In genomic region chr11:115373805-115374694, GRCm38 (mm10) we compare ENCODE assay signal across 7 mouse cellular contexts. TPM values are rescaled to one million over a fixed set of nuclear protein-coding genes. Genes with fewer than 3 reads are reported as not detected.
DNase-seq lines count a peak whose midpoint lies in the region; ATAC-seq lines count a peak whose summit lies in the region.

No protein-coding gene starts in this region.

- ATAC-seq in intestine, embryonic 16.5 days: peak; percentile 50; the same call in 1 of the 2 replicates
- peak; percentile 62 for ATAC-seq in megakaryocyte-erythroid progenitor cell, adult 5-6 weeks (replicated peaks; ENCODE audit: low FRiP score, low TSS enrichment, poor library complexity, severe bottlenecking)

- 0 out of 2 replicates have a peak, but pooled peaks cover 2% of the 10 kb centered on the region for H3K9me3 ChIP-seq in intestine, embryonic 16.5 days (ENCODE audit: control insufficient read depth, low read length)

- H3K4me2 ChIP-seq in intestine, embryonic 16.5 days (ENCODE audit: low read depth, low read length): peak overlapping the region; percentile 65

- H3K27ac ChIP-seq in intestine, embryonic 16.5 days (ENCODE audit: low read length): no peak overlapping the region

- peak overlapping the region; percentile 60 for H3K9ac ChIP-seq in intestine, embryonic 16.5 days (ENCODE audit: low read depth, low read length)

- intact Hi-C loops in gastrocnemius, postnatal 36 days (cut with DNase I): no loop called here
- intact Hi-C loops in left cerebral cortex, postnatal 25 days (cut with DNase I): no loop called here

- peaks cover 17% of the 10 kb centered on the region; the same call in 1 of the 2 replicates for H3K27me3 ChIP-seq in intestine, embryonic 16.5 days (replicated peaks; ENCODE audit: control insufficient read depth, insufficient read depth, low read length)

- H3K4me1 ChIP-seq in intestine, embryonic 16.5 days (ENCODE audit: control insufficient read depth, insufficient read depth, low read length): peaks cover 8% of the 10 kb centered on the region; the same call in 1 of the 2 replicates

- peak; percentile 90 for DNase-seq in adrenal gland, postnatal 14 days
- peak; percentile 71 for DNase-seq in embryo, embryonic 10 days (ENCODE audit: low spot score)
- DNase-seq in gastrocnemius, postnatal 36 days: peak; percentile 60 to 65
- DNase-seq in left cerebral cortex, postnatal 25 days (ENCODE audit: low spot score in 2 of 2): peak; percentile 72 to 83
- peak; percentile 51 for DNase-seq in skeletal muscle tissue, adult 2 months (ENCODE audit: low read depth, low spot score)

- 2% methylated on average over 30 of the region's 30 CpGs for WGBS in intestine, embryonic 16.5 days

- no peaks in the 10 kb centered on the region for H3K36me3 ChIP-seq in intestine, embryonic 16.5 days (ENCODE audit: control insufficient read depth, insufficient read depth, low read length)

- peak overlapping the region; percentile 45 for H3K4me3 ChIP-seq in intestine, embryonic 16.5 days (ENCODE audit: low read length)

RNA-seq across cellular contexts. Expression of gene Hid1, which starts 6.5 kb away (rescaled TPM):
- 20.3 and 27.4 TPM in 2 replicates for total RNA-seq in adrenal gland, postnatal 14 days (2021)
- total RNA-seq in gastrocnemius, postnatal 36 days (2021): 1 to 10 TPM; 2.0 TPM
- polyA plus RNA-seq in intestine, embryonic 16.5 days (2015; fragmentation: Nextera tagmentation; extraction: Ambion mirVana): 20.5 and 22.0 TPM in 2 replicates
- total RNA-seq in left cerebral cortex, postnatal 25 days (2021): 100 to 1,000 TPM; 108 to 111 TPM
- total RNA-seq in megakaryocyte-erythroid progenitor cell, adult 5-6 weeks (2014; fragmentation: Nextera tagmentation): 0.17 TPM in 1 of 2 replicates, not detected in the other
- not detected in 2 replicates for total RNA-seq in megakaryocyte-erythroid progenitor cell, adult 5-6 weeks (2017)

RNA-seq across cellular contexts. Expression of gene Cdr2l, which starts 7.7 kb away (rescaled TPM):
- 61.5 and 66.2 TPM in 2 replicates for total RNA-seq in adrenal gland, postnatal 14 days (2021)
- 1 to 10 TPM; 2.1 to 2.6 TPM for total RNA-seq in gastrocnemius, postnatal 36 days (2021)
- 4.6 and 5.1 TPM in 2 replicates for polyA plus RNA-seq in intestine, embryonic 16.5 days (2015; fragmentation: Nextera tagmentation; extraction: Ambion mirVana)
- total RNA-seq in left cerebral cortex, postnatal 25 days (2021): 10 to 100 TPM; 19.8 to 20.9 TPM
- total RNA-seq in megakaryocyte-erythroid progenitor cell, adult 5-6 weeks (2014; fragmentation: Nextera tagmentation): not detected in 2 replicates
- total RNA-seq in megakaryocyte-erythroid progenitor cell, adult 5-6 weeks (2017): 0.38 TPM in 1 of 2 replicates, not detected in the other

RNA-seq across cellular contexts. Expression of gene Mrpl58, which starts 29.5 kb away (rescaled TPM):
- total RNA-seq in adrenal gland, postnatal 14 days (2021): 136 and 146 TPM in 2 replicates
- total RNA-seq in gastrocnemius, postnatal 36 days (2021): 10 to 100 TPM; 86.7 to 98.5 TPM
- 180 and 194 TPM in 2 replicates for polyA plus RNA-seq in intestine, embryonic 16.5 days (2015; fragmentation: Nextera tagmentation; extraction: Ambion mirVana)
- 100 to 1,000 TPM; 107 to 109 TPM for total RNA-seq in left cerebral cortex, postnatal 25 days (2021)
- total RNA-seq in megakaryocyte-erythroid progenitor cell, adult 5-6 weeks (2014; fragmentation: Nextera tagmentation): 81.8 and 92.4 TPM in 2 replicates
- total RNA-seq in megakaryocyte-erythroid progenitor cell, adult 5-6 weeks (2017): 56.9 and 64.4 TPM in 2 replicates

RNA-seq across cellular contexts. Expression of gene Otop3, which starts 39.5 kb away (rescaled TPM):
- not detected in 2 replicates for total RNA-seq in adrenal gland, postnatal 14 days (2021)
- not detected for total RNA-seq in gastrocnemius, postnatal 36 days (2021)
- 1.5 and 2.1 TPM in 2 replicates for polyA plus RNA-seq in intestine, embryonic 16.5 days (2015; fragmentation: Nextera tagmentation; extraction: Ambion mirVana)
- under 1 TPM in 1 of 2 experiments, not detected in 1; 0.14 TPM for total RNA-seq in left cerebral cortex, postnatal 25 days (2021)
- not detected in 2 replicates for total RNA-seq in megakaryocyte-erythroid progenitor cell, adult 5-6 weeks (2014; fragmentation: Nextera tagmentation)
- not detected in 2 replicates for total RNA-seq in megakaryocyte-erythroid progenitor cell, adult 5-6 weeks (2017)

RNA-seq across cellular contexts. Expression of gene Atp5h, which starts 45.7 kb away (rescaled TPM):
- 857 and 919 TPM in 2 replicates for total RNA-seq in adrenal gland, postnatal 14 days (2021)
- total RNA-seq in gastrocnemius, postnatal 36 days (2021): 100 to 1,000 TPM; 770 to 834 TPM
- polyA plus RNA-seq in intestine, embryonic 16.5 days (2015; fragmentation: Nextera tagmentation; extraction: Ambion mirVana): 985 and 1,025 TPM in 2 replicates
- 100 to 1,000 TPM; 447 to 455 TPM for total RNA-seq in left cerebral cortex, postnatal 25 days (2021)
- total RNA-seq in megakaryocyte-erythroid progenitor cell, adult 5-6 weeks (2014; fragmentation: Nextera tagmentation): 864 and 908 TPM in 2 replicates
- total RNA-seq in megakaryocyte-erythroid progenitor cell, adult 5-6 weeks (2017): 793 and 990 TPM in 2 replicates

Comparison
In these comparisons a context has a peak if more than half of its experiments do, and no peak if none do; other contexts are left out.
1. RNA of gene Cdr2l, which starts 7.7 kb away (total RNA-seq): 61.5 to 66.2 TPM in adrenal gland, postnatal 14 days and 19.8 to 20.9 TPM in left cerebral cortex, postnatal 25 days; 2.1 to 2.6 TPM in gastrocnemius, postnatal 36 days and 0.38 TPM in megakaryocyte-erythroid progenitor cell, adult 5-6 weeks; every median in the first group is over 4 times any median in the second.
2. Peak in every context shown above with its lines, with median percentiles within 50 percentile points of each other: DNase-seq.